Mouse (Mus musculus) lung, postnatal 10 days (tissue): Measurements from ENCODE around the gene Esrrb.
A peak's percentile ranks its signal among the peaks of the same experiment; 100 is the strongest.

Source experiments
- DNase-seq: peaks from one replicate; pipeline ENCODE4 v3.0.0; 2021

The Esrrb gene

GRCm38 (mm10) chr12:86503921-86504320, 143.0 kb downstream of the Esrrb start:
- DNase-seq: no peak

DNA sequence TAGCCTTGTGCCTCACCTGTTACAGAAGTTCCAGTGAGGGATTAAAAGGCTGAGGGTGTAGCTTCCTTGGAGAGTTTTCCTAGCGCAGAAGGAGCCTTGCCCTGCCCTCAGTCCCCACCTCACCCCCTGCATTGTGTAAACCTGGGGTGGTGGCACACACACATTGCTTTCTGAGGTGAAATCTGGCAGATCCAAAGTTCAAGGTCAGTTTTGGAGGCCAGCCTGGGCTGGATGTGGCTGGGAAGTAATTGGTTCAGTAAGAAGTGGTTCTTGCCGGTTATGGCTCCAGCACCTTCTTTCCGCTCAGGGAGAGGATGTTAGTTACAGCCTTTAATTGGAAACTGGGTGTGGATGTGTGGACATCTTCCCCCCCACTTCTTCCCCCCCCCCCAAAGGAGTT, 143.4 kb downstream of the Esrrb start:
- DNase-seq: no peak

DNA sequence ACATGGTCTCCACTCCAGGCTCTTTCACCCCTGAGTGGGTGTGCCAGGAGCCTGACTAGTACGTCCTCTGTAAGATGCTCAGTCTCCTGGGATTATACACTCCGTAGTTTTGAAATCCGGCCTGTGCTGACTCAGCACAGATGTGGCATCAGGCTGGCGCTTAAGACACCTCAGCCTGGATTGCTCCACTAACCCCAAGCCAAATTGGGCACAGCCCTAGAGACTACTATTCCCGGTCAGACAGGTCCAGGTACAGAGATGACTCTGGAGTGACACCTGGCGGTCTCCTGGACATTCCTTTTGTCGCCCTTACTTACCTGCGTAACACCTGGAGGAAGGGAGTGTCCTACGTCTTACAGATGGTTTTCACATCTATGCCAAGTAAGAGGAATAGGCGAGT, 146.8 kb downstream of the Esrrb start:
- no peak for DNase-seq

DNA sequence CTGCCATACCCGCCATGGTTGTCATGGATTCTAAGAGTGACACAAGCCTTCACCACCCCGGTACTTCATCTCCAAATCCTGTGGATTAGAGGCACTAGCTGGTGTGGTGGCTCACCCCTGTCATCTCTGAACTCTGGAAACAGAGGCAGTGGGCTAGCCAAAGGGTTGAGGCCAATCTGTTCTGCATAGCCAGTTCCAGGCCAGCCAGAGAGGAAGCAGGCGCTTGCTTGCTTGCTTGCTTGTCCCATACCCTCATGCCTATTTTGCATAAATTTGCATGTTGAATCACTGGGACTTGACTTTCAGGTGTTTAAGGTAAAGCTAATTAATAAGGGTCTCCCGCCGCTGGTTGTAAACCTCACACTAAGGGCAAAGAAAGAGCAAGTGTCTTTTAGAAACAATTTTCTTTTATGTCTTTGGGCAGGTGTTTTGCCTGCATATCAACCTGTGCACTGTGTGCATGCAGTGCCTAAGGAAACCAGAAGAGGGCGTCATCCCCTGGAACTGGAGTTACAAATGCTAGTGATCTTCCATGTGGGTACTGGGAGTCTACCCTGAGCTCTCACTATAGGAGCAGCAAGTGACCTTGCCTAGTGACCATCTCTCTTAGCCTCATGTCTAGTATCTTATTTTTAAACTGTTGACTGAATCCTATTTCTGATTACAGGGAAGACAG, 147.5 kb downstream of the Esrrb start:
- no peak for DNase-seq

GRCm38 (mm10) chr12:86509295-86510279, 148.7 kb downstream of the Esrrb start:
- DNase-seq: no peak

DNA sequence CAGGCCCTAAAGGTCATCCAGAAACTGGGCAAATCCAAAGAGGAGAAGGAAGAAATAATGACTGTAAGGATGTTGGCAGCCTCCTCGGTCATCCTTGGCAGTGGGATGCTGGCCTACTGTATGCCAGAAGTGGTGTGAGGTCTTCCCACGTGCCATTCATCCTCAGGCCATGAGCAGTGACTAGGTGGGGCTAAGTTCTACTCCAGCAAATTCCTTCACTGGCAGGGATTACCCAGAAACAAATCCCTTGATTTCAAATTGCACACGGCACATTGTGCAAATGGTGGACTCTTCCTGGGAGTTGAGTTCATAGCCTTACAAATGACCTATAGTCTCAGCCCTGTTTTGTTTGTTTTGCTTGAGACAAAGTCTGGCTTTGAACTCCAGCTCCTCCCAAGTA, 151.4 kb downstream of the Esrrb start:
- no peak for DNase-seq

- DNase-seq: no peak
Measured at GRCm38 (mm10) chr12:86513596-86513995, 152.7 kb downstream of the Esrrb start.

DNA sequence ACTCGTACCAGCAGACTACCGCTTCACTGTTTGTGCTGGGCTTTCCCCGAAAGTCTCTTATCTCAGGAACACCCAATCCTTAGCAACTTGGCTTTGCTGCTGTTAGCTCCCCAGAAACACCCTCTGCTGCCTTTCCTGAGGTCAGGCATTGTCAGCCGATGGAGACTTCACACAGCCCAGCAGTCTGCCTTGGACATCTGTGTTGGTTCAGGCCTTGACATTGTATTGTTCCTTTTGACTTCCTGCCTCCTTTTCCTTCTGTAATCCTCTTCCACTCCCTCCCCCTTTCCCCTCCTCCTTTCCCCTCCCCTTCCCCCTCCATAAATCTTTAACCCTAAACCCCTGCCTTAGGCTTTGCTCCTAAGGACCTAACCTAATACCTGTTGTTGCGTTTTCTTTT, 155.7 kb downstream of the Esrrb start:
- no peak for DNase-seq

DNA sequence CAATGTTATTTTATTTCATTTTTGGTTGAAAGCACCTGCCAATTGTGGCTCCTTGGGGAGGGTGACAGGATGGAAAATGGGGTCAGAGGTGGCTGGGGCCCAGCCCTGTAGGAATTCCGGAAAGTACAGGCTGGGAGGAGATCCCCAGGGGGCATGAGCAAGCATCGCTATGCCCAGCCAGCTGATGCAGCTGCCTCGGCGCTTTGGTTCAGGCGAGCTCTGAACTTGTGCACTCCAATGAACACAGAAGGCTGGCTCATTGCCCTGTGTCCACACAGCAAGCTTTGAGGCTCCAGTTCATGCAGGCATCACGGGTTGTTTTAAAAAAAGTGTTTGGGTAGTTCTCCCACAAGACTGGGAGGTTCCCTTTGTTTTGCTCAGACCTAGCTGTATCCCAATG, 156.8 kb downstream of the Esrrb start:
- DNase-seq: no peak

DNA sequence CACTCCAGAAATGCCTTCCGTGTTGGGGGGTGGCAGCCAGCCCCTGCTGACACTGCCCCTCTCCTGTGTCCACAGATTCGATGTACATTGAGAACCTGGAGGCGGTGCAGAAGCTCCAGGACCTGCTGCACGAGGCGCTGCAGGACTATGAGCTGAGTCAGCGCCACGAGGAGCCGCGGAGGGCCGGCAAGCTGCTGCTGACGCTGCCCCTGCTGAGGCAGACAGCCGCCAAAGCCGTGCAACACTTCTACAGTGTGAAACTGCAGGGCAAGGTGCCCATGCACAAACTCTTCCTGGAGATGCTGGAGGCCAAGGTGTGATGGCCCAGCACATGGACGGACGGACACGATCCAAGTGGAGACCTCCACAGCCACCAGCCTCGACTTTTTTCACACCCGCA, 157.8 kb downstream of the Esrrb start:
- DNase-seq: no peak

- no peak for DNase-seq
Measured at GRCm38 (mm10) chr12:86534283-86534682, 173.4 kb downstream of the Esrrb start.

GRCm38 (mm10) chr12:86537799-86538198, 176.9 kb downstream of the Esrrb start:
- DNase-seq: no peak

GRCm38 (mm10) chr12:86538711-86539110, 177.8 kb downstream of the Esrrb start:
- DNase-seq: no peak

DNA sequence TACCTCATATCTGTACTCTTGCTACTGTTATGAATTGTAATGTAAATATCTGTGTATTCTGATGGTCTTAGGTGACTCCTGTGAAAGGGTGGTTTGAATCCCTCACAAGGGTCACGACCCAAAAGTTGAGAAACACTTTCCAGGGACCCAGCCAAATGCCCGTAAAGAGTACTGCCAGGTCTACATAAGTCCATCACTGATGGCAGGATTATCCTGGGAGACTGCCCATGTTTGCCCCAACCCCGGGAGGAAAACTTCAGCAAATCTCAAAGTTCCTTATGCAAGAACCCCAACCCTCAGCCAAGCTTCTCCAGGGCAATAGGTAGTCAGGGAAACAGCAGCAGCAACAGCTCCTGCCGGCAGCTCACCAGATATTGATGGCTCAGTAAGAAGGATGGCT, 178.6 kb downstream of the Esrrb start:
- DNase-seq: no peak

GRCm38 (mm10) chr12:86547808-86548207, 186.9 kb downstream of the Esrrb start:
- peak; percentile 18 for DNase-seq

GRCm38 (mm10) chr12:86553037-86553436, 192.1 kb downstream of the Esrrb start:
- DNase-seq: no peak

GRCm38 (mm10) chr12:86556796-86557517, 196.0 kb downstream of the Esrrb start:
- peak; percentile 38 for DNase-seq

DNA sequence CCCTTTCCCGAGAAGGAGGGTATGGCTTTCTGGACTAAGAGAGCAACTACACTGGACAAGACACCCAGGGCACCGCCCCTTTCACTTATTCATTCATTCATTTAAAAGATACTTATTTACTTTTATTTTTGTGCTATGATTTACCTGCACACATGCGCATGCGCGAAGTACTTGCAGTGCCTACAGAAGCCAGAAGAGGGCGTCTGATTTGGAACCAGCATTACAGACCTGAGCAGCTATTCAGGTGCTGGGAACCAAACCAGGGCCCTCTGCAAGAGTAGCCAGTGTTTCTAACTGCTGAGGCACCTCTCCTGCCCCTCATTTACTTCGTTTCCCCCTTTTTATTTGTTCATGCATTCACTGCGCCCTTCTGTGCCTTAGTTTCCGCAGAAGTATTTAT, 198.0 kb downstream of the Esrrb start:
- no peak for DNase-seq

- DNase-seq: no peak
Measured at GRCm38 (mm10) chr12:86562705-86563104, 201.8 kb downstream of the Esrrb start.

DNA sequence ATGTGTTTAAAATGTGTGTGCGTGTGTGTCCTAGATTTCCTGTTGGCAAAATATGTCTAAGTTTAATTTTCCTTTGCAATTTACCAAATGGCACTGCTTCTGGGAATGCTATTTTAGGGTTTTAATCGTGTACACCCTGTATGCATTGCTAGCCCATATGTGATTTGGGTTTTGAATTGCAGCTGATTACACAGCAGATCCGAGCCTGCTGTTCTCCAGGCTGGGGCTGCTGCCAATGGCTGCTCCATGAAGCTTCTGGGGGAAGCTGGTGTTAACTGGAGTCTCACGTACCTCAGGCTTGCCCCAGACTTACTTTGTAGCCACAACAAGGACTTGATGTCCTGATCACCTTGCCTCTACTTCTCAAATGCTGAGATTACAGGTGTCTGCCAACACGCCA, 205.1 kb downstream of the Esrrb start:
- no peak for DNase-seq
